1 mouse cellular context compared by ENCODE assay signal in the genomic region with DNA sequence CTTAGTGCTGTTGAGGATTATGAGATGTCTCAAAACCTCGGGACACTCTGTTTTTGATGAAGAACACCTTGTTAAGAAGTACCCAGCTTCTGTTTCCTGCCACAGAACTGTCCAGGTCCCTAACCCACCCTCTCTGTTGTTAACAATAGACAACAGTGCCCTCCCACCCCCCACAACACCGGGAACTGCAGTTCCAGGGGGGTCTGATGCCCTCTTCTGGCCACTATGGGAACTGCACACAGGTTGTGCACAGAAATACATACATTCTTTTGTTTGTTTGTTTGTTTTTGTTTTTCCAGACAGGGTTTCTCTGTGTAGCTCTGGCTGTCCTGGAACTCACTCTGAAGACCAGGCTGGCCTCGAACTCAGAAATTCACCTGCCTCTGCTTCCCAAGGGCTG.
A peak's percentile ranks its signal among the peaks of the same experiment; 100 is the strongest.
TF ChIP-seq lines count a peak whose summit lies in the region.

No protein-coding gene starts in this region.

TF ChIP-seq in MEL, 35 proteins besides CTCF, POLR2A, EP300 and RAD21:
- 0 out of 2 replicates have a peak, but pooled peaks have one; percentile 2 for TF ChIP-seq SMC3 (IDR thresholded peaks at IDR 0.05; ENCODE audit: low read depth, low read length)
